Mouse (Mus musculus) midbrain, embryonic 16.5 days (tissue): ENCODE measurements at regions not wholly inside any gene's neighbourhood (a gene's known extent, or its start where the extent isn't known, plus 50 kb on each side); places are given as distances from the start of the nearest gene placed in this dataset.

ENCODE experiments used
- ATAC-seq: fragments of 200-750 bp; cut with Nextera tagmentation; 2 replicates; pipeline ENCODE4 v1.8.0; 2017; ENCODE audit warnings: moderate TSS enrichment
- H3K27ac ChIP-seq: fragments of 300-500 bp; sonication (generic); 2 replicates; pipeline ENCODE4 v1.5.1; 2014; ENCODE audit warnings: mild to moderate bottlenecking, low read length, mixed read lengths
- H3K27me3 ChIP-seq: fragments of 300-500 bp; sonication (generic); 2 replicates; pipeline ENCODE4 v1.6.1; 2014; ENCODE audit warnings: low read depth, low read length, mixed read lengths; ENCODE audit not compliant: control insufficient read depth, insufficient read depth
- H3K36me3 ChIP-seq: fragments of 300-500 bp; sonication (generic); 2 replicates; pipeline ENCODE4 v1.6.1; 2014; ENCODE audit warnings: mild to moderate bottlenecking, low read length, moderate library complexity, mixed read lengths; ENCODE audit not compliant: control insufficient read depth, insufficient read depth
- H3K4me1 ChIP-seq: fragments of 300-500 bp; sonication (generic); 2 replicates; pipeline ENCODE4 v1.6.1; 2014; ENCODE audit warnings: mild to moderate bottlenecking, low read length, mixed read lengths; ENCODE audit not compliant: control insufficient read depth, insufficient read depth
- H3K4me2 ChIP-seq: fragments of 300-500 bp; sonication (generic); 2 replicates; pipeline ENCODE4 v1.6.1; 2014; ENCODE audit warnings: mild to moderate bottlenecking, low read length, mixed read lengths
- H3K4me3 ChIP-seq: fragments of 300-500 bp; sonication (generic); 2 replicates; pipeline ENCODE4 v1.5.1; 2014; ENCODE audit warnings: low read depth, mild to moderate bottlenecking, low read length, moderate library complexity, mixed read lengths
- H3K9ac ChIP-seq: fragments of 300-500 bp; sonication (generic); 2 replicates; pipeline ENCODE4 v1.6.1; 2014; ENCODE audit warnings: low read depth, low read length, mixed read lengths
- H3K9me3 ChIP-seq: fragments of 300-500 bp; sonication (generic); replicated peaks from 2 replicates; pipeline ENCODE4 v1.6.1; 2014; ENCODE audit warnings: mild to moderate bottlenecking, low read length, mixed read lengths; ENCODE audit not compliant: control insufficient read depth, poor library complexity, severe bottlenecking
- WGBS: fragments of 180-500 bp; shearing (Covaris S2); extraction: QIAGEN DNeasy Blood & Tissue Kit; methylation state at CpG from one replicate; pipeline ENCODE4 v1.1.7; 2014; 5-methylcytosine and 5-hydroxymethylcytosine counted together

- no peak for ATAC-seq
- 57% methylated on average over 4 of the region's 4 CpGs for WGBS
- Histone ChIP-seq H3K4me1 (peaks cover 4% of the 10 kb centered on the region; the same call in 1 of the 2 replicates), H3K9ac (no peak overlapping the region), H3K9me3 (no peaks in the 10 kb centered on the region), H3K27me3 (no peaks in the 10 kb centered on the region), H3K27ac (no peak overlapping the region), H3K36me3 (no peaks in the 10 kb centered on the region), H3K4me2 (no peak overlapping the region), H3K4me3 (no peak overlapping the region)
These were observed 64.8 kb upstream of the Rapgef5 start for GRCm38 (mm10) chr12:117451441-117451840.

GRCm38 (mm10) chr12:117455800-117456199 lies 60.5 kb upstream of the Rapgef5 start:
- no peak for ATAC-seq

GRCm38 (mm10) chr12:117458132-117459070 lies 57.9 kb upstream of the Rapgef5 start:
- no peak overlapping the region for H3K4me3 ChIP-seq
- H3K4me1 ChIP-seq = no peaks in the 10 kb centered on the region
- no peak overlapping the region for H3K4me2 ChIP-seq
- 62% methylated on average over 9 of the region's 9 CpGs for WGBS
- H3K9ac ChIP-seq = no peak overlapping the region
- ATAC-seq = no peak
- H3K27me3 ChIP-seq = no peaks in the 10 kb centered on the region
- H3K36me3 ChIP-seq = no peaks in the 10 kb centered on the region
- no peak overlapping the region for H3K27ac ChIP-seq
- no peaks in the 10 kb centered on the region for H3K9me3 ChIP-seq

More at GRCm38 (mm10) chr12:117455800-117456199, 60.5 kb upstream of the Rapgef5 start:
- Histone ChIP-seq H3K9me3 (no peaks in the 10 kb centered on the region), H3K4me1 (no peaks in the 10 kb centered on the region), H3K9ac (no peak overlapping the region), H3K27me3 (no peaks in the 10 kb centered on the region), H3K27ac (no peak overlapping the region), H3K4me3 (no peak overlapping the region), H3K4me2 (no peak overlapping the region), H3K36me3 (no peaks in the 10 kb centered on the region)
- 74% methylated on average over 7 of the region's 7 CpGs for WGBS

GRCm38 (mm10) chr12:117459541-117459940 lies 56.7 kb upstream of the Rapgef5 start:
- Histone ChIP-seq H3K4me3 (no peak overlapping the region), H3K4me1 (no peaks in the 10 kb centered on the region), H3K4me2 (no peak overlapping the region), H3K27me3 (no peaks in the 10 kb centered on the region), H3K9me3 (no peaks in the 10 kb centered on the region), H3K27ac (no peak overlapping the region), H3K9ac (no peak overlapping the region), H3K36me3 (no peaks in the 10 kb centered on the region)
- 88% methylated on average over 4 of the region's 4 CpGs for WGBS
- no peak for ATAC-seq

GRCm38 (mm10) chr12:117465206-117465605 lies 51.1 kb upstream of the Rapgef5 start:
- WGBS = 82% methylated on average over 3 of the region's 3 CpGs
- ATAC-seq = no peak
- no peak overlapping the region for H3K27ac ChIP-seq
- no peaks in the 10 kb centered on the region for H3K9me3 ChIP-seq
- no peaks in the 10 kb centered on the region for H3K27me3 ChIP-seq
- no peaks in the 10 kb centered on the region for H3K36me3 ChIP-seq
- no peak overlapping the region for H3K9ac ChIP-seq
- H3K4me1 ChIP-seq = no peaks in the 10 kb centered on the region
- H3K4me3 ChIP-seq = no peak overlapping the region
- no peak overlapping the region for H3K4me2 ChIP-seq

GRCm38 (mm10) chr12:117465998-117466397 lies 50.3 kb upstream of the Rapgef5 start:
- 58% methylated on average over 7 of the region's 7 CpGs for WGBS
- Histone ChIP-seq H3K27me3 (no peaks in the 10 kb centered on the region), H3K27ac (no peak overlapping the region), H3K36me3 (no peaks in the 10 kb centered on the region), H3K4me1 (no peaks in the 10 kb centered on the region), H3K4me2 (no peak overlapping the region), H3K4me3 (no peak overlapping the region), H3K9ac (no peak overlapping the region), H3K9me3 (no peaks in the 10 kb centered on the region)
- no peak for ATAC-seq
